Mouse (Mus musculus): Measurements from ENCODE around the gene Slc37a3.

Slc37a3 gene

GRCm38 (mm10) chr6:39317854-39318630, 59.4 kb downstream of the Slc37a3 start:
- no peak for DNase-seq

- DNase-seq: no peak
These were observed 61.4 kb downstream of the Slc37a3 start for GRCm38 (mm10) chr6:39316089-39316488.

GRCm38 (mm10) chr6:39314461-39314860, 63.0 kb downstream of the Slc37a3 start:
- DNase-seq: no peak

- no peak for DNase-seq
These were observed 65.7 kb downstream of the Slc37a3 start for GRCm38 (mm10) chr6:39311786-39312185.

- peak; percentile 16 to 24 for DNase-seq
These were observed 73.1 kb downstream of the Slc37a3 start for GRCm38 (mm10) chr6:39304371-39304874.

GRCm38 (mm10) chr6:39301484-39301883, 76.0 kb downstream of the Slc37a3 start:
- no peak for DNase-seq

- DNase-seq: no peak
These were observed 80.4 kb downstream of the Slc37a3 start for GRCm38 (mm10) chr6:39297079-39297478.

- DNase-seq: no peak
These were observed 81.0 kb downstream of the Slc37a3 start for GRCm38 (mm10) chr6:39296474-39296873.

GRCm38 (mm10) chr6:39295727-39296411, 81.6 kb downstream of the Slc37a3 start:
- peak; percentile 27 to 35 for DNase-seq

- DNase-seq: no peak
These were observed 87.8 kb downstream of the Slc37a3 start for GRCm38 (mm10) chr6:39289721-39290120.

GRCm38 (mm10) chr6:39287782-39288181, 89.7 kb downstream of the Slc37a3 start:
- no peak for DNase-seq

GRCm38 (mm10) chr6:39286732-39287083, 90.8 kb downstream of the Slc37a3 start:
- DNase-seq: peak in 1 of 2 experiments; percentile 15

GRCm38 (mm10) chr6:39286053-39286731, 91.3 kb downstream of the Slc37a3 start:
- peak; percentile 56 to 57 for DNase-seq

- peak; percentile 41 to 53 for DNase-seq
These were observed 92.6 kb downstream of the Slc37a3 start for GRCm38 (mm10) chr6:39284836-39285235.

All from kidney, postnatal 36 days (tissue).